Mouse (Mus musculus) embryonic facial prominence, embryonic 10.5 days (tissue): Measurements from ENCODE around the gene Prr3. TPM values are rescaled to one million over a fixed set of nuclear protein-coding genes. Genes with fewer than 3 reads are reported as not detected.
A peak's percentile ranks its signal among the peaks of the same experiment; 100 is the strongest.
"Not testable (repeated sequence)": the region's sequence is repeated elsewhere in the genome, so short reads cannot be mapped to it uniquely, and the experiment has no call there.

Experiments
- DNase-seq: peaks from one replicate; pipeline ENCODE4 v3.0.0-alpha.2; 2017; ENCODE audit warnings: low spot score
- H3K27ac ChIP-seq: fragments of 300-500 bp; sonication (generic); replicated peaks from 2 replicates; pipeline ENCODE4 v1.5.1; 2016; ENCODE audit warnings: mild to moderate bottlenecking
- H3K27me3 ChIP-seq: fragments of 300-500 bp; sonication (generic); replicated peaks from 2 replicates; pipeline ENCODE4 v1.6.1; 2016; ENCODE audit warnings: low read depth, mild to moderate bottlenecking; ENCODE audit not compliant: poor library complexity, severe bottlenecking
- H3K36me3 ChIP-seq: fragments of 300-500 bp; sonication (generic); replicated peaks from 2 replicates; pipeline ENCODE4 v1.6.1; 2016; ENCODE audit warnings: mild to moderate bottlenecking, moderate library complexity
- H3K4me1 ChIP-seq: fragments of 300-500 bp; sonication (generic); 2 replicates; pipeline ENCODE4 v1.6.1; 2016
- H3K4me3 ChIP-seq: fragments of 300-500 bp; sonication (generic); 2 replicates; pipeline ENCODE4 v1.5.1; 2016; ENCODE audit warnings: mild to moderate bottlenecking, moderate library complexity
- H3K9me3 ChIP-seq: fragments of 300-500 bp; sonication (generic); 2 replicates; pipeline ENCODE4 v1.6.1; 2016; ENCODE audit warnings: mild to moderate bottlenecking
- WGBS: fragments of 180-500 bp; shearing (Covaris S2); methylation state at CpG from one replicate; pipeline ENCODE4 v1.1.7; 2016; 5-methylcytosine and 5-hydroxymethylcytosine counted together
- polyA plus RNA-seq: library from polyadenylated mRNA; unstranded; fragments of >200 nt; fragmentation: Nextera tagmentation; extraction: Ambion mirVana; gene quantifications from 2 replicates; pipeline ENCODE4 v1.2.1, GENCODE M21; 2016

Gene Prr3
- polyA plus RNA-seq, 1 experiment from 2014 or later: 44.0 TPM

DNA sequence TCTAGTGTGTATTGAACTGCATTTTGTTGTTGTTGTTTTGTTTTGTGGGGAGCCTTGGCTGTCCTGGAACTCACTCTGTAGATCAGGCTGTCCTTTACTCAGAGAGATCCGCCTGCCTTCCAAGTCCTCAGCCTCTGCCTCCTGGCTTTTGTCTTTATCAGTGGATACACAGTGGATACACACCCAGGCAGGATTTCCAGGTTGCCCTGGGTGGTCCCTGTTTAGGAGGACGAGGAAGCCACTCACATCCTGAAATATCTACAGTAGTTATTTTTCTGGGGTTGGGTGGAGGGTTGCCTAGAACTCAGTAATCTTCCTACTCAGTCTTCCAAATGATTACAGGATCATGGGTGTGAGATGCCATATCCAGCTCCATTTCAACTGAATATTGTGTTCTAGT is 38.9 kb upstream of the Prr3 start:
- no peak overlapping the region for H3K4me3 ChIP-seq
- H3K9me3 ChIP-seq: no peaks in the 10 kb centered on the region; the same call in 1 of the 2 replicates
- WGBS: 71% methylated on average over 2 of the region's 2 CpGs
- peaks cover 20% of the 10 kb centered on the region for H3K36me3 ChIP-seq
- H3K27ac ChIP-seq: no peak overlapping the region
- DNase-seq: no peak
- H3K27me3 ChIP-seq: no peaks in the 10 kb centered on the region
- H3K4me1 ChIP-seq: peaks cover 27% of the 10 kb centered on the region

DNA sequence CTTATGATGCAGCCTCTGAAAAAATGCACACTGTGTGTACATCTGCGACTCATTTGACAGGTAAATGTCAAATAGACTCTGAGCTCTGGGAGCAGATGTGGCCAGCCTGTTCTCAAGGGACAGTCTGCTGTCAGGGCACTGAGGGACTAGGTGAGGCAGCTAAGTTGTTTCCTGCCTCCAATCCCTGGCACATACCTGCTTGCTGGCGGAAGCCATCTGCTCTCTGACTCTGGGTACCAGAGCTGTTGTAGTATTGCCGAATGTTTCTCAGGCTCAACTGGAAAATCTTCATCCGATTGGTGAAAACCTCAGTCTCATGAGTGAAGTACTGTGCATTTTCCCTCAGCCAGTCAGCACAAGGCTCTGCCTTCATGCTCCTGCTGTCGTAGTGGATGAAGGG is 37.0 kb upstream of the Prr3 start:
- peaks cover 17% of the 10 kb centered on the region for H3K4me1 ChIP-seq
- H3K4me3 ChIP-seq: no peak overlapping the region
- no peaks in the 10 kb centered on the region; the same call in 1 of the 2 replicates for H3K9me3 ChIP-seq
- peaks cover 20% of the 10 kb centered on the region for H3K36me3 ChIP-seq
- DNase-seq: no peak
- H3K27ac ChIP-seq: no peak overlapping the region
- WGBS: 89% methylated on average over 5 of the region's 5 CpGs
- no peaks in the 10 kb centered on the region for H3K27me3 ChIP-seq

- no peaks in the 10 kb centered on the region for H3K27me3 ChIP-seq
- H3K27ac ChIP-seq: no peak overlapping the region
- peaks cover 3% of the 10 kb centered on the region; the same call in 1 of the 2 replicates for H3K4me1 ChIP-seq
- no peak overlapping the region for H3K4me3 ChIP-seq
- no peak for DNase-seq
- H3K36me3 ChIP-seq: peaks cover 20% of the 10 kb centered on the region
- WGBS: 91% methylated on average over 5 of the region's 5 CpGs
- no peaks in the 10 kb centered on the region; the same call in 1 of the 2 replicates for H3K9me3 ChIP-seq
These were observed 34.9 kb upstream of the Prr3 start for GRCm38 (mm10) chr17:36014977-36015376.

DNA sequence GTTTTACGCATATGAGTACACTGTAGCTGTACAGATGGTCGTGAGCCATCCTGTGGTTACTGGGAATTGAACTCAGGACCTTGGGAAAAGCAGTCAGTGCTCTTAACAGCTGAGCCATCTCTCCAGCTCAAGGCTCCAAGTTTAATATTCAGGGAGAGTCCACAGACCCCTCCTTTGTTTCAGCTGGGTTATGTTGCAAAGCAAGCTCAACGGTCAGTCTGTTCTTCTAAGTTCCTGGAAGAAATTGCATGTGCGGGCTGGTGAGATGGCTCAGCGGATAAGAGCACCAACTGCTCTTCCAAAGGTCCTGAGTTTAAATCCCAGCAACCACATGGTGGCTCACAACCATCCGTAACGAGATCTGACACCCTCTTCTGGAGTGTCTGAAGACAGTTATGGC is 24.4 kb upstream of the Prr3 start:
- 96% methylated on average over 7 of the region's 7 CpGs for WGBS

DNA sequence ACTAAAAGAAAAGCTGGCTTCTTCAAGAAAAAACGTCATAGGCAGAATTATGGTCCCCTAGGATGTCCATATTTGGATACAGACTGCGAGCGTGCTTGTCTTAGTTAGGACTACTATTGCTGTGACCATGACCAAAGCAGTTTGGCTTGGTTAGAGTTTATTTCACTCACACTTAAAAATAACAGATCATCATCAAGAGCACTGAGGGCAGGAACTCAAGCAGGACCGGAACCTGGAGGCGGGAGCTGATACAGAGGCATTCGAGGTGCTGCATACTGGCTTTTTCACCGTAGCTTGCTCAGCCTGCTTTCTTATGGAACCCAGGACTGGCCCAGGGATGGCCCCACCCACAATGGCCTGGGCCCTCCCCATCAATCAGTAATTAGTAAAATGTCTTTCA is 23.3 kb upstream of the Prr3 start:
- DNase-seq: no peak

More for the DNA sequence above, 24.4 kb upstream of the Prr3 start:
- H3K9me3 ChIP-seq, H3K4me3 ChIP-seq, H3K27me3 ChIP-seq, DNase-seq, H3K4me1 ChIP-seq, H3K27ac ChIP-seq: not testable (repeated sequence)
- H3K36me3 ChIP-seq: peaks cover 36% of the 10 kb centered on the region

GRCm38 (mm10) chr17:36001966-36002365 is 21.9 kb upstream of the Prr3 start:
- Histone ChIP-seq H3K4me1 (peaks cover 8% of the 10 kb centered on the region; the same call in 1 of the 2 replicates), H3K27ac (no peak overlapping the region), H3K4me3 (no peak overlapping the region), H3K27me3 (no peaks in the 10 kb centered on the region), H3K36me3 (peaks cover 35% of the 10 kb centered on the region), H3K9me3 (peaks cover 5% of the 10 kb centered on the region; the same call in 1 of the 2 replicates)
- 95% methylated on average over 6 of the region's 6 CpGs for WGBS
- no peak for DNase-seq

More for the DNA sequence above, 23.3 kb upstream of the Prr3 start:
- Histone ChIP-seq H3K27me3 (no peaks in the 10 kb centered on the region), H3K4me1 (no peaks in the 10 kb centered on the region), H3K9me3 (peaks cover 6% of the 10 kb centered on the region; the same call in 1 of the 2 replicates), H3K36me3 (peaks cover 36% of the 10 kb centered on the region), H3K27ac (no peak overlapping the region), H3K4me3 (no peak overlapping the region)
- WGBS: 96% methylated on average over 7 of the region's 7 CpGs

DNA sequence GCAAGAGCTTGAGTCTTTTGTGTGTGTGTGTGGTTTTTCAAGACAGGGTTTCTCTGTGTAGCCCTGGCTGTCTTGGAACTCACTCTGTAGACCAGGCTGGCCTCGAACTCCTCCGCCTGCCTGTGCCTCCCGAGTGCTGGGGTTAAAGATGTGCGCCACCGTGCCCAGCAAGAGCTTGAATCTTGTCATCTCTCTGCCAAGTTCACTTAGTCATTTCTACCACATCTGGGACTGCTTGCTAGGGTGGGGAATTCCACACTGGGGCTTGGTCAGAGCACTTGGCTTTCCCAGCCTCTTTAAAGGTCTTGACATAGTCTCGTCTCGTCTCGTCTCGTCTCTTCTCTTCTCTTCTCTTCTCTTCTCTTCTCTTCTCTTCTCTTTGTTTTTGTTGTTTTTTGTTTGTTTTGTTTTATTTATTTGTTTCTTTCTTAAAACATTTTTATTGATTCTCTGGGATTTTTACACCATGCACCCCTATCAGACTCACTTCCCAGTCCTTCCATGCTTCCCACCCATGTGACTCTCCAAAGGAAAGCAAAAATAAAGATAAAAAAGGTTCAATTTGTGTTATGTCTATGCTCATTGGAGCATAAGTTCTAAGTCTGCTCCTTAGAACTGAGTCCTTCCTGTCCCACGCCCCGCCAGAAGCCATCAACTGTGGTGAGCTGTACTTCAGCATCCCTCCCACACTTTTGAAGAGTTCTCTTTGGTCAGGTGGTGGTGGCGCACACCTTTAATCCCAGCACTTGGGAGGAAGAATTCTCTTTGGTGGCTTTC is 21.3 kb upstream of the Prr3 start:
- WGBS: 95% methylated on average over 12 of the region's 12 CpGs
- no peak overlapping the region for H3K27ac ChIP-seq
- H3K9me3 ChIP-seq: no peaks in the 10 kb centered on the region
- DNase-seq: no peak
- peaks cover 29% of the 10 kb centered on the region for H3K36me3 ChIP-seq
- H3K4me3 ChIP-seq: no peak overlapping the region
- no peaks in the 10 kb centered on the region for H3K27me3 ChIP-seq
- H3K4me1 ChIP-seq: peaks cover 8% of the 10 kb centered on the region; the same call in 1 of the 2 replicates

DNA sequence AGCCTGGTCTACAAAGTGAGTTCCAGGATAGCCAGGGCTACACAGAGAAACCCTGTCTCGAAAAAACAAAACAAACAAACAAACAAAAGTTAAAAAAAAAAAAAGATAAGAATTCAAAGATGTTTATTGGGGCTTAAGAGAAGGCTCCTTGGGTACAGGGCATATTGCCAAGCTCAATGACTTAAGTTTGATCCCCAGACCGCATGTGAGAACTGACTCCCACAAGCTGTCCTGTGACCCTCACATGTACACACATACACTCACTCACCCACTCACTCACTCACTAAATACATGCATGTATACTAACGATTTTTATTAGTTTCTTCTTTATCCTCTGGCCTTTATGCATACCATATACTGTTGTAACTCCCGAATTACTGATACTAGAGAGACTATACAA is 20.3 kb upstream of the Prr3 start:
- WGBS: 86% methylated on average over 4 of the region's 4 CpGs
- Histone ChIP-seq H3K9me3 (no peaks in the 10 kb centered on the region), H3K27ac (no peak overlapping the region), H3K27me3 (no peaks in the 10 kb centered on the region), H3K4me1 (peaks cover 11% of the 10 kb centered on the region), H3K4me3 (no peak overlapping the region), H3K36me3 (peaks cover 21% of the 10 kb centered on the region)
- no peak for DNase-seq

DNA sequence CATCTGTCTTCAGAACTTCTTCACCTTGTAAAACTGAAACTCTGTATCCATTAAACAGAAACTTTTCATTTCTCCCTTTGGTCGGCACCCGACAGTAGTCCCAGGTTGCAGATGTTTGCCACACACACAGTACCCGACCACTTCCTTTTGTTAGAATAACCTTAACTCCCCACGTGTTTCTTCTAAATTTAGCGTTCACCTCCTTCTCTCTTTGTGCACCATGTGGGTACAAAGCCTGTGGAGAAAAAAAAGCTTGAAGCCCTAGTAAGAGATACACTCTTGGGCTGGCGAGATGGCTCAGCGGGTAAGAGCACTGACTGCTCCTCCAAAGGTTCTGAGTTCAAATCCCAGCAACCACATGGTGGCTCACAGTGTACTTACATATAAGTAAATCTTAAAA is 19.3 kb upstream of the Prr3 start:
- 92% methylated on average over 7 of the region's 7 CpGs for WGBS
- no peak overlapping the region for H3K27ac ChIP-seq
- H3K9me3 ChIP-seq: no peaks in the 10 kb centered on the region
- H3K36me3 ChIP-seq: peaks cover 15% of the 10 kb centered on the region; the same call in 1 of the 2 replicates
- DNase-seq: no peak
- no peak overlapping the region for H3K4me3 ChIP-seq
- H3K27me3 ChIP-seq: no peaks in the 10 kb centered on the region
- H3K4me1 ChIP-seq: peaks cover 17% of the 10 kb centered on the region

- no peaks in the 10 kb centered on the region for H3K9me3 ChIP-seq
- H3K36me3 ChIP-seq: peaks cover 11% of the 10 kb centered on the region; the same call in 1 of the 2 replicates
- no peak overlapping the region for H3K27ac ChIP-seq
- H3K4me1 ChIP-seq: peaks cover 17% of the 10 kb centered on the region
- no peak overlapping the region for H3K4me3 ChIP-seq
- WGBS: 96% methylated on average over 6 of the region's 6 CpGs
- H3K27me3 ChIP-seq: no peaks in the 10 kb centered on the region
- no peak for DNase-seq
These were observed 18.7 kb upstream of the Prr3 start for GRCm38 (mm10) chr17:35998545-35999305.

DNA sequence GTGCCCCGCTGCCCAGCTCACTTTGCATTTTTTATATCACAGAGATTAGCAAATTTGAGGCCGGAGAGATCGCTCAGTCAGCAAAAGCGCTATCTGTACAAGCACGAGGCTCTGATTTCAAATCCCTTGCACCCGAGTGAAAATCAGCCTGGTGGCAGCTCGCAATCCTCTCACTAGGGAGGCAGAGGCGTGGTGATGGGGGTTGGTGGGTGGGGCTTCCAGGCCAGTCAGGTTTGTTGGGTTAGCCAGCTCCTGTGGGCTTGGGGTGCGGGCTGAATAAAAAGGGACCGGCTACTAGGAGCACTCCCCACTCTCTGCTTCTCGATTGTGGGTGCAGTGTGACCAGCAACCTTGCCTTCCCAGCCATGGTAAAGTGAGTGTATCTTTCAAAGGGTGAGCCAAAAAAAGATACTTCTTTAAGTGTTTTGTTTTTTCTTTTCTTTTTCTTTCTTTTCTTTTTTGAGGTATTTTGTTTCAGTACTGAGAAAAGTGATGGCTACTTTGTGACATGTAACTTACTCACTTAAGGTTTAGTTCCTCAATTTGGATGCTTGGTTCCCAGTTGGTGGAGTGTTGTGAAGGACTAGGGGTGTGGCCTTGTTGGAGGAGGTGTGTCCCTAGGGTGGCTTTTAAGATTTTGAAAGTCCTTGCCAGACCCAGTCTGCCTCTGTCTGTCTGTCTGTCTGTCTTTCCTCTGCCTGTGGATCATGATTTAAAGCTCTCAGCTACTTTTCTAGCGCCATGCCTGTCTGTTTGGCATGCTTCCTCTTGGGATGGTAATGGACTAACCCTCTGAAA is 17.9 kb upstream of the Prr3 start:
- H3K36me3 ChIP-seq: peaks cover 10% of the 10 kb centered on the region; the same call in 1 of the 2 replicates
- no peak overlapping the region for H3K27ac ChIP-seq
- no peaks in the 10 kb centered on the region for H3K27me3 ChIP-seq
- peaks cover 17% of the 10 kb centered on the region for H3K4me1 ChIP-seq
- no peaks in the 10 kb centered on the region for H3K9me3 ChIP-seq
- H3K4me3 ChIP-seq: no peak overlapping the region
- no peak for DNase-seq
- WGBS: 57% methylated on average over 12 of the region's 12 CpGs

DNA sequence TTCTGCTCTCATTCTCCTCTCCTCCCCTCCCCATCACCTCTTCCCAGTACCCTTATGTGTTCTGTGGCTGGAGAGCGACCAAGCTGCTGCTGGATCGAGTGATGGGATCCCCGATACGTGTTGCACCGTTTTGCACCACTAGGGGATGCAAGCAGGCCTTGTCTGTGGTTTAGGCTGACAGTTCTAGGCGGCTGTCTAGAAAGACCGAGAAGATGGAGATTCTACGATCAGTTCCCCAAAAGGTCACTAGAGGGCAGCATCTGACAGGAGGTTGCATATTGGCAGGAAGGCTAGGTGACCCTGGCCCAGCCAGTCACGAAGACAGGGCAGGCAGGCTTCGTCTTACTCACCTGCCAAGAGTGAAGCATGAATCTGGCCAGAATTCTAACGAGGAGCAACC is 16.9 kb upstream of the Prr3 start:
- peaks cover 1% of the 10 kb centered on the region; the same call in 1 of the 2 replicates for H3K36me3 ChIP-seq
- H3K27me3 ChIP-seq: no peaks in the 10 kb centered on the region
- DNase-seq: peak; percentile 92
- H3K9me3 ChIP-seq: no peaks in the 10 kb centered on the region
- no peak overlapping the region for H3K27ac ChIP-seq
- H3K4me1 ChIP-seq: peaks cover 17% of the 10 kb centered on the region
- 5% methylated on average over 11 of the region's 11 CpGs for WGBS
- peak overlapping the region; percentile 23; the same call in 1 of the 2 replicates for H3K4me3 ChIP-seq
